Mouse (Mus musculus): Measurements from ENCODE around the gene Ginm1.

The Ginm1 gene

DNA sequence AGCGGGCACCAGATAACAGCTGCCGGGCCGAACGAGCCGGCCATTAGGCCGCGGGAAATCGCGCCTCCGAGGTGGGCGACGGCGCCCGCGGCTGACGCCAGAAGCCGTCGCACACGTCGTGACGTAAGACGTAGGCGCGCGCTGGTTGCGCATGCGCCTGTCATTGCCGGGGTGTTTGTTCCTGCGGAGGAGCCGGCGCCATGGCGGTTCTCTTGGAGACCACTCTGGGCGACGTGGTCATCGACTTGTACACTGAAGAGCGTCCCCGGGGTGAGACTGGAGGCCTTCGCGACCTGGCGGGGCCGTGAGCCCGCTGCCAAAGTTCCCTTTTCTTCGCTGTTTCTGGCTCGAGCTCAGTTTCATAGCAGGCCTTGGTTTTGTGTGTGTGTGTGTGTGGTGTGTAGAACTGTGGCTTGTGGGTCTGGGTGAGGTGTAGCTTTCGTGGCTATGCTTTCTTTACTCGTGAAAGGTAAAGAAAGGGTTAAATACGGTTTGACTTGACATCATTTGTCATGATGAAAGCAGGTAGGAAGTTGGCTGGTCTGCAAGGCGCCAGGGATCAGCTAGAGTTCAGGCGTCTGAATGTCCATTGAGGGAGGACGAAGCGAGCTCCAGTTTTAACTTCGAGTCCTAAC lies at the start of gene Ginm1, which contains the start of gene Ppil4:
TSS of gene Ginm1 (minus strand) at position 74 of the 635 bp plus-strand sequence.
TSS of gene Ppil4 (plus strand) at position 141 of the 635 bp plus-strand sequence.
- DNase-seq (ENCODE audit: low spot score in 2 of 2) = peak; percentile 84 to 85

DNA sequence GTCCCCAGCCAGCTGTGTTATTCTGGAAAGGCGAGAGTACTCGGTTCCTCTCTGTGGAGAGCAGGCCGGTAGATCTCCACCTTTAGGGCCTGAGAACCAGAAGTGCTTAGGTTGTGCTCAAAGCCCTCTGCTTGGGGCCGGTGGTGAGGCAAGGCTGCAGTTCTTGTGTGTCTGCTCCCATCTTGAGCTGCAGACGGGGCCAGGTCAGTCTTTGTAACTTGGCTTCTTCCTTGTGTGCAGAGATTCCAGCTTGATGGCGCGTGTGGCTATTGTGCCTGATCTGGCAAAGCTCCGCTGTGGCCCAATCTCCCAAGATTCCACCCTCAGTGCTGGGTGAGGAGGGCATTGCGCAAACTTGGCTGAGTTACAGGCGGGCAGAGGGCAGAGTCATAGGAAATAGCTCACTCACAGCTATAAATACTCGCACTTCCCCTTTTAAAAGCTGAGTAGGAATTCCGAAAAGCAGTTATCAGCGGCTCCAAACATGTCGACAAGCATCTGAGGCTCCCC lies 49.0 kb upstream of the Ginm1 start:
- no peak for DNase-seq (ENCODE audit: low spot score in 2 of 2)

DNA sequence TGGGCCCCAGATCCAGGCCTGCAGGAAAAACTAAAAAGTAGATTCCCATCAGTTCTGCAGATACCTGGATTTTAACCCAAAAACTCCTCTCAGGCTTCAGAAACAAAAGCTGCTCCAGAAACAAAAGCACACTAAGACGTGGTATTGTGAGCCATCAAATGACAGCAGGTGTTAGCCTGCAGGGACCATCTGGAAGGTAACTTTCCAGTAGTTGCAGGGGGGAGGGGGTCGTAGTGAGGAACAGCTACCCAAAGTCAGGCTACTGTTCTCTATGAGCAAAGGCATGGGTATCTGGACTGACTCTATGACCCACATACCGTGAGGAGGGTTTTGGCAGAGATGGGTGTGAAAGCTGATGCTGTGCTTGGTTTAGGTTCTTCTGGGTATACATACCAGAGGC lies 48.2 kb upstream of the Ginm1 start:
- no peak for DNase-seq (ENCODE audit: low spot score in 2 of 2)

DNA sequence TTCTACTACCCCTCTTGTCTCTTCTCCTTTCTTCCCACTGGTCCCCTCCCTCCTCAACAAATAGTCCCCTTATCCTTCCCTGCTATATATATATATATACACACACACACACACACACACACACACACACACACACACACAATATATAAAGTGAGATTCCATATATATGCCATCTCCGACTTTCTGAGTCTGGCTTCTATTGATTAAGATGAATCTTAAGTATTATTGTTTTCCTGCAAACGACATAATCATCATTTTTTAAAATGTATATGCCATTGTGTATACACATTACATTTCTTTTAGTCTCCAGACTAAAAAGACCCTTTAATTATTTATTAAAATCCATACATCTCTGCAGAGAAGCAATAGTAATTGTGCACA lies 47.7 kb upstream of the Ginm1 start:
- DNase-seq (ENCODE audit: low spot score in 2 of 2) = no peak

DNA sequence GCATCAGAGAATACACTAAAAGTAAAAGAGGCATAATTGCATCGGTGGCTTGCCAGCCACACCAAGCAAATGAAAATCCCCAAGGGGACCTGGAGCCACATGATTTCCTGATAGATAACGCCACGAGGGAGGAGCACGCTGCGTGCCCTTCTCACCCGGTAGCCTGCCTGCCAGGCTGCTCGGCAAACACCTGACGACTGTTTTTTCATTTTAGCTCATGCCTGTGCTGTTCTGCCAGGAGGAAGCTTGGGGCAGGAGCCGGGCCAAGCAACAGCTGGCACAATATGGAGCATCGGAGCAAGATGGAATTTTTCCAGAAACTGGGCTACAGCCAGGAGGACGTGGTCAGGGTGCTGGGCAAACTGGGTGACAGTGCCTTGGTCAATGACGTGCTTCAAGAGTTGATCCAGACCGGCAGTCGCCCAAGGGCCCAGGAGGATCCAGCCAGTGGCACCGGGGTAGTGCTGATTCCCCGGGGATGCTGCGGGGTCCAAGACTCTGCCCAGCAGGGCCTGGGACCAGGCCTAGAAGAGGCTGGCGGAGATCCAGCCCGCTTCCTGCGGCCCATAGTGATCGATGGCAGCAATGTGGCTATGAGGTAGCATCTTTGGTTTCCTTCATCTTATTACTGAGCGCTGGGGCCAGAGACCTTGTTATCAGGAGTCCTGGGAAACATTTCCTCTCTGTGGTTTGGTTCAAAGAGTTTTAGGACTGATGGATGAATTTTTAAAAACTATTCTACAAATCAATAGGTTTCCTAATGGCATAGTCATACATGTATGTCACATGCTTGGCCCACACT lies 47.1 kb upstream of the Ginm1 start:
- DNase-seq (ENCODE audit: low spot score in 2 of 2) = no peak

DNA sequence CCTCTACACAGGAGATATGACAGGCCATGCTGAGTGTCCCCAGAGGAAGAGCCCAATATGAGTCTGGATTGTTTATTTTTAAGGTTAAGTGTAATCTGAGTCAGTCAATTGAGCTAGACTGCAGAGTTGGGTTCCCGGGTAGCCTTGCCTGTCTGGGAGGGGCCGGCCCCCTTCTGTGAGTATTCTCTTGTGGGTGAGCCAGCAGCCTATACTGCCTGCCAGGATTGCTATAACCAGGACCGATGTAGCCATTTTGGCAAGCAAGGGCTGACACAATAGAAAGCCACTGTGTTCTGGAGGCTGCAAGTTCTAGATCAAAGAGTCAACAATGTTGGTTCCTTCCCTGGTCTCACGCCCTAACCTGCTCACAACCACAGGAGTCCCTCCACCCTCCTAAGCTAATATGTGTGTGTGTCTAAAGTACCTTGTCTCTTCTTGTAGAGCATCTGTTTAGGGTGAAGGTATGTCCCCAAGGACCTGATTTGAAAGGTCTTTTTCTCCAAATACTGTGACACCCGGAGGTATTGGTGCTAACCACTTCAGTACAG lies 46.3 kb upstream of the Ginm1 start:
- DNase-seq (ENCODE audit: low spot score in 2 of 2) = no peak

DNA sequence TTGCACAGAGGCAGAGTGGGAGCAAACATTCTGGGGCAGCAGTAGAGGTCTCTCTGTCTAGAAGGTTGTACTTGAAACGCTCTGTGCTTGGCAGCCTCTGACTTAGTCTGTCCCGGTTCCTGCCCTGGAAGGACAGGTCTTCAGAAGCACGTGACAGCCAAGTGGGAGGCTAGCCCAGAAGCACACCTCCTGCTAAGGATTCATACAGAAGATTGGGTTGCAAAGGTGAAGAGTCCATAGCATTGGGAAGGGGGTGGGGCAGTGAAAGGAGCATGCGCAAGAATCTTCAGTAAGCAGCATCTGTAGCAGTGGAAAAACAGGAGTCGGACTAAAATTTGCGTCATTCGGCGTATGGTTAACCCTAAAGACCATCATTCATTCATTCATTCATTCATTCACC lies 45.4 kb upstream of the Ginm1 start:
- no peak for DNase-seq (ENCODE audit: low spot score in 2 of 2)

DNA sequence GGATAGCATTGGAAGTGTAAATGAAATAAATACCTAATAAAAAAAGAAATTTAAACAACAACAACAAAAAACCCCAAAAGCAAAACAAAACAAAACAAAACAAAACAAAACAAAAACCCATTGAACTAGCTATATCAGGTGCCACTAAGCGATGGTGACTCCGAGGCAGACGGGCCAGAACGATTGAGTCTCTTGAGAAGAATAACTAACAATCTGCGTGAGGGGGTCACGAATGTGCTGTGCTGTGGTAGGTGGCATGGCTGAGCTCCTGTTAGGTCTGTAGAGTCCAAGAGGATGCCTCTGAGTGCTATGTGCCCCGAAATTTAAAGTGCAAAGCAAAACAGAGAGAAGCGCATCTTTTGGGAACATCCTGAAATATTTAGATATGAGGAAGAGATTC lies 44.8 kb upstream of the Ginm1 start:
- no peak for DNase-seq (ENCODE audit: low spot score in 2 of 2)

DNA sequence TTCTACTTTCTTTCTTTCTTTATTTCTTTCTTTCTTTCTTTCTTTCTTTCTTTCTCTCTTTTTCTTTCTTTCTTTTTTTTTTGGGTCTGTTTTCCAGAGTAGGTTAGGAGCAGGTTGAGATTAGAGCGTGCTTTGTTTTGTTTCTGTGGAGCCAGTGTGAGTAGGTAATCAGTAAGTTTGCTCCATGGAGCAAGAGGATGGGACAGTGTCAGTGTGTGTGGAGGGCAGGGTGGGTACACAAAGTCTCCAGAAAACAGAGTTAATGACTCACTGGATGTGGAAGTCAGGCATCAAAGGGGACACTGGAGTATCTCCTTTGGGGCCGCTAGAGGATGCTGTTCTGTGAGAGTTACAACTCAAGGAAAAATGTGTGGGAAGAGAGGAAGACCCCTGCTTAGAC lies 44.3 kb upstream of the Ginm1 start:
- no peak for DNase-seq (ENCODE audit: low spot score in 2 of 2)

DNA sequence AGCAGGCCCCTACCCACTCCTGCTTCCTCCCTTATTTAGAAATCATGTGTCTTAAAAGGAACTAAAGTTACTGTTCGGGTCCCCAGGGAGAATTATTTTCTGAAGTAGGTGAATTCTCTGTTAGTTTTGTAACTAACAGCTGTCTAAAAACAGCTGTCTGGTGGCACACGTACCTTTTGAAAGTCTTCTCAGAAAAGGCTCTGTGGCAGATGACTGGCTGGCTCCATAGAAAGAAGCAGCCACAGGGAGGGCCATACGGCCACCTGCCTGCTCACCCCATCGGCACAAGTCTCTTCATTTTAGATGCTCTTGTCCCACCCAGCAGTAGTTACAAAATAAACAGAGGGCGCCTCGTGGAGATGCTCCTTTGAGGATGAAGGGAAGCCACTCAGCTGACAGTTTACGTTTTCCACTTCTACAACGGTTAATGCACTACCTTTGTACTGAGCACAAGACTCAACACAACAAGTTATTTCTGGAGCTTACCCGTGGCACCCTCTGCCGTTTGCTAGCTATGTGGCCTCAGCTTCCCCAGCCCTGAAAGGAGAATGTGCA lies 42.1 kb upstream of the Ginm1 start:
- DNase-seq (ENCODE audit: low spot score in 2 of 2) = no peak

DNA sequence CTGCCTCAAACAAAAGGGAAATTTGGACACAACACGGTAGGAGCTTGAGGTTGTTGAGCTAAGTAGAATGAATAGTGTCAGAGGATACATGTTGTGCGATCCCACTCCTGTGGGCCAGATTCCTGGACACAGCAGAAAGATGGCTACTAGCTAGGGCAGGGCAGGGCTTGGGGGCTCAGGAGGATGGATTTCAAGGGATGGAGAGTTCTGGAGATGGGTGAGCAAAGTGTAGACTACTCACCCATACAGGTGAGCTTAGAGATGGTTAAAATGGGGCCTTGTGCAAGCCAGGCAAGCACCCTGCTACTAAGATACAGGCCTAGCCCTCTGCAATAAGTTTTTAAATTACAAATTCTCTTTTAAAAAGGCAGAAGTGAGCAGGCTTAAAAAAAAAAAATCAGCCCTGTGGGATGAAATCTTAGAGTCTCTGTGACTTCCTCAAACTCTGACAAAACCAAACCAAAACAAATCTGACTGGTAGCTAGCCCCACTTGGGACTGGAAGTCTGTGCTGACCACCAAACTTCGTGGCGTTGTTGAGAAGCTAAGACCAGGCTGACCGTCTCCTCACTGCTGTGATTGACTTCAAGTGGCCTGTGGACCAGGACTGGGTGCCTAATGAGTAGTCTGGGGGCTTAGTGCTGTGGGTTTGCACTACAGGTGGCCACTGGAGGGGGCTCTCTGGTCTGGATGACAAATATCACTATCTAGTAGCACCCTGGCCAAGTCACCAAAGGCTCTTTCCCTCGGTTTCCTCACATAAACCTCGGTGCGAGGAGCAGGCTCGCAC lies 40.9 kb upstream of the Ginm1 start:
- DNase-seq (ENCODE audit: low spot score in 2 of 2) = no peak

DNA sequence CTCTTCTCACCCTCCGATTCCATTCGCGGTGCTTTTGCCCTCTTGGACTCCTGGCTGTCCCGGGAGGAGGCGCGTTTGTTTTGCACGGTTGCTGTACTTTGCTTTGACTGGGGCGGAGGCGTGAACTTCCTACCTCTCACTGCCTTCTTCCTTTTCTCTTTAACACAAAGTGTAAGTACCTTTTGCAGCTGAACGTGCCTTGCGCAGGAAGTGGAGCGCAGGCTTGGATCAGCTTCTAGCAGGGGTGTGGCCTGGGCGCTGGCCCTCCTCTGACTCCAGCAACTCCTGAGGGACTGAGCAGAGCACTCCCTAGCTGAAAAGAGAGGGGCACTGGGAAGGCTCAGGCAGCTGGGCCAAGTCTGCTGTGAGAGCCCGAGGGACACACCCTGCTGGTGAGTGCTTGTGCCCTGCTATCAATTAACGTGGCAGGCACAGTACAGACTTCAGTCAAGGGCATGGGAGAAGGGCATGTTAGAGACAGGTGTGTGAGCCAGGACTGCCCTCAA lies 39.6 kb upstream of the Ginm1 start, which contains the start of gene Zc3h12d:
TSS of gene Zc3h12d (plus strand) at position 300 of the 506 bp plus-strand sequence.
- DNase-seq (ENCODE audit: low spot score in 2 of 2) = no peak

DNA sequence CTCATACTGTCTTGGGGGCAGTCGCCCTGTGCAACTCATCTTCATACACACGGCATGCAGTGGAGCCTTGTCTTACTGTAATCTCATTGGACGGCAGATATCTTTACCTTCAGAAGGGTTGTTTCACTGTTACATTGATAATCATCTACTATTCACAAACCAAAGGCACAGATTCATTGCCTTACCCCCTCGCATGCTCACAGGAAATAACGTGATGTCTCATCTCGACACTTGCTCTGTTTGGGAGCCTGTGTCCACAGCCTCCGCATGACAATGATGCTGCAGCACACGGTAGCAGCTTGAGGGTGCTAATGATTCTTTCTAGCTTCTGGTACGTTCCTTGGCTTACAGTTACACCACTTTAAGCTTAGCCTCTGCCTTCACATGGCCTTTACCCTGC lies 33.5 kb upstream of the Ginm1 start:
- DNase-seq (ENCODE audit: low spot score in 2 of 2) = no peak

DNA sequence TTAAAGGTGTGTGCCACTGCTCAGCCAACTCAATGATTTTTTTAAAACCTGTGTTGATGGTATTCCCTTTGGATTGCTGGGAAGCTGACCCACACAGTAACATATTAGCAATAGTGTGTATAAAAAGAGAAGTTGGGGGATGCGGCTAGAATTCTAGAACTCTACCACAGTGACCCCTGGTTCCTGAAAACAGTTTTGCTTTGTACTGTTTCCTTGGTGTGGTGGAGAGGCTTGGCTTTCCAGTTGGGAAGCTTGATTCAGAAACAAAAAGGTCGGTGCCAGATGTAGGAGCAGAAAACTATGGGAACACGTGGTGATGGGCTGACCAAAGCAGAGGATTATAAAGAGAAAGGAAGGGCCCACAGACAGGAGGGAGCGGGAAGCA lies 32.6 kb upstream of the Ginm1 start:
- DNase-seq (ENCODE audit: low spot score in 2 of 2) = no peak

DNA sequence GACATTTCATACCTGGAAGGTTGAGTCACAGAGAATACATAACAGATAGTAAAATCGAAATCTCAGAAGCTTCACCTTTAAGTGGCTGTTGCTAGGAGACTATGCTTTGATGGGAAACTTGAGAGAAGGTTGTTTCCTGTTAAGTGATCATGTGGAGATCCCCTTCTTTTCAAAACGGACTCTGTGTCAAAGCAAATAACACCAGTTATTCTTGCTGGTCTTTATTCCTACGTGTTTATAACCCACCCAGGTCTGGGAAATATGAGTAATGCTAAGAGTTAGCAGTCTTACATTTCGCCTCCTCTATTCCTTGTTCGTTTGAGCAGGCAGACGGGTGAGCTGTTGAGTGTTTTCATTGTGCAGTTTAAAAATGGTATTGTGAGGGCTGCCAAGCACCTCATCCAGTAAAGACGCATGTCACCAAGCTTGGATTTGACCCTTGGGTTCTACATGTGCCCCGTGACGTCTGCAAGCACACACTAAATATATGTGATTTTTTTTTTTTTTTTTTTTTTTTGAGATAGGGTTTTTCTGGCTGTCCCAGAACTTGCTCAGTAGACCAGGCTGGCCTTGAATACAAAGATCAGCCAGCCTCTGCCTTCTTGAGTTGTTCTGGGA lies 32.1 kb upstream of the Ginm1 start:
- no peak for DNase-seq (ENCODE audit: low spot score in 2 of 2)

DNA sequence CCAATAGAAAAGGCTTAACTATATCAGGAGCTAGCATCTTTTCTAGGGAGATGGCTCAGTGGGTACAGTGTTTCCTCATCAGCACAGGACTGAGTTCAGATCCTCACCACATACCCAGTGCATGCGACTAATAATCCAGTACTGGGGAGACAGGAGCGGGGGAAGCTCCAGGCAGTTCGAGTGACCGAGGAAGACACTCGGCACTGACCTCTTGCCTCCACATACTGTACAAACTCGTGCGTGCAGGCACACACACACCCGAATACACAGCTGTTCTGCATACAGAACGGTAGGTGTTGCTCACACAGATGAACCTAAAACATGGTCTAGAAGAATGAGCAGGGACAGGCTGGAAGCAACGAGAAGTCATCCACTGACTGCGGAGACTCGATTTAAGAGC lies 29.4 kb upstream of the Ginm1 start:
- no peak for DNase-seq (ENCODE audit: low spot score in 2 of 2)

DNA sequence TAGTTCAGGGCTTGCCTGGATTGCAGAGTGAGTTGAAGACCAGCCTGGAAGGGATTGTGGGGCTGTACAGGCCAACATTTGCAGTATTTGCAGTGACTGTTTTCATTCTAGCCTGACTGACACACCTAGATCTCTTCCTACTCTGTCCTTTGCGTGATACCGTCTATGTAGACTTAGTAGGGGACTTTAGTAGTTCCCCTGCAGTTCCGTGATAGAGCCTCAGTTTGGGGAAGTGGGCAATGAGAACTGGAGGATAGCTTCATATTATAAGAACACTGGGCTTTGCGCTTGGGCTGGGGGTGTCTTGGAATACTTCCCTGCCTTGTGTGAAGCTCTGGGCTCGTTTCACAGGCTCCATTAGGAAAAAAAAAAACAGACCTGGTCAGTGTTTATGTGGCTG lies 27.5 kb upstream of the Ginm1 start:
- no peak for DNase-seq (ENCODE audit: low spot score in 2 of 2)

DNA sequence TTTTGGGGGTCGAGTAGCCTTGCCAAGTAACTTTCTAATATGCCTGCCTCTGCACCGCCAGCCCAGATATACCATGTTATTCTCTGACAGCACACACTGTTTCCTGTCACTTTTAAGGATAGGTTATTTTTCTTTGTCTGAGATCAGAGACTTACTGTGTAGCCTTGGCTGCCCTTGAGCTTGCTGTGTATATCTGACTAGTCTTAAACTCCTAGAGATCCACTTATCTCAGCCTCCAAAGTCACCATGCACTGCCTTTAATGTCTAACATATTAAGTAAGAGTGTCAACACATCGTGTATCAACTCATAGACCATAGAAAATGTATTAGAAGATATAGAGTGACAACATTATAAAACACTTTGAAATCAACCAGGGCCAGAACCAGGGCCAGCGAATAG lies 27.0 kb upstream of the Ginm1 start:
- DNase-seq (ENCODE audit: low spot score in 2 of 2) = no peak

DNA sequence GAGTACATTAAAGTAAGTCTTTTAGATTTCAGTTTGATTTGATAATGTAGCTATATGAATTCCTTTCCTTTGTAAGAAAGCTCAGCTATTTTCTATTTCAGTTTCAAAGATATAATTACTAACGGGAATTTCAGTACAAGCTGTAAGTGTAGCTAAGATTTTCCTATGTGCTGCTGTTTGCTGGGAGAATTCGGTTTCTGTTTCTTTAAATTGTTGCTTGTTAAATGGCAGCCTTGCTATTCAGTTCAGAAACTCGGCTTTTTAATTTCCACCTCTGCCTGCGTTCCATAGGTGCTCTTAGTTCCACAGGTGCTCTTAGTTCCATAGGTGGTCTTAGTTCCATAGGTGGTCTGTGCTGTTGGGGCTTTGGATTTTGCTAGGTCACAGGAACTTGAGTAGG lies 26.5 kb upstream of the Ginm1 start:
- no peak for DNase-seq (ENCODE audit: low spot score in 2 of 2)

DNA sequence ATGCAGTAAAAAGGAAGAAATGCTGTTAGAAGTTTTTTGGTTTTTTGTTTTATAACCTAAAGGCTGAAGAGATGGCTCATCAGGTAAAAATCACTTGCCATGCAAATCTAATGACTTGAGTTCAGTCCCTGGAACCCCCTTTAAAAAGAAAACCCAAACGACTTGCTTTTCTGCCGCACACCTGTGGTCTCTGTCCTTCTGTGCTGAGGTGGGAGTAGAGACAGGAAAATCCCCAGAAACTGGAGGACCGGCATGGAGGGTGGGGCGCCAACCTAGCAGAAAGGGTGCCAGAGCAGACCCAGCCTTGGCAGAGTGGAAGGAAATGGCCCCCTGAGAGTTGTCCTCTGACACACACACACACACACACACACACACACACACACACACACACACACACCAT lies 26.1 kb upstream of the Ginm1 start:
- DNase-seq (ENCODE audit: low spot score in 2 of 2) = no peak

DNA sequence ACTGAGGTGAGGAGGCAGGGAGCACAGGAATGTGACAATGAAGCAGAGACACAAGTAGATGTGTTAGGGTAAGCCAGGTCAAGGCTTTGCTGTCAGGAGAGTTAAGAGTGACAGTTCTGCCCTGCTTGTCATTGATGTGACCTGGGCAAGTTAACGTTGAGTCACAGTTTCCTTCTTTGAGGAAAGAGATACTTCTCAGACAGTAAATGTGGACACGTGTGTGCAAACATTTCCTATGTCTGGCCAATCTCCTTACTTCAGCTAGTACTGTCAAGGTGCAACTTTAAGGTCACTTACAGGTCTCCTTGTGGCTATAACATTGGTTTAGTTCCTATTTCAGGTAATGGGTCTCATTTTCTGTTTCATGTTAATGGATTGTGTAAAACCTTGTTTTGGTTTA lies 23.9 kb upstream of the Ginm1 start:
- no peak for DNase-seq (ENCODE audit: low spot score in 2 of 2)
